Mouse (Mus musculus) MEL (cell line): ENCODE data around the gene Tango6.

Experiments used
- CHD1 ChIP-seq: IDR thresholded peaks from 2 replicates; pipeline ENCODE4 v1.6.1; 2012; ENCODE audit warnings: low read depth, mild to moderate bottlenecking, inconsistent platforms, low read length, improper control_type of control experiment
- CTCF ChIP-seq, 3 experiments: IDR thresholded peaks in 2 of 3; conservative IDR thresholded peaks in 1 of 3; 2 replicates each; pipeline ENCODE4 v1.5.1; 2011 to 2012; ENCODE audit warnings: low read length in 3 of 3, low read depth in 2 of 3, mild to moderate bottlenecking in 2 of 3, improper control_type of control experiment in 1 of 3, inconsistent platforms in 1 of 3, mixed read lengths in 1 of 3, moderate library complexity in 1 of 3; ENCODE audit not compliant: control insufficient read depth in 1 of 3, insufficient read depth in 1 of 3, poor library complexity in 1 of 3, severe bottlenecking in 1 of 3
- JUND ChIP-seq: IDR thresholded peaks from 2 replicates; pipeline ENCODE4 v1.6.1; 2011; ENCODE audit warnings: low read depth, mild to moderate bottlenecking, improper control_type of control experiment, low read length
- MAFK ChIP-seq: IDR thresholded peaks from 2 replicates; pipeline ENCODE4 v1.6.1; 2011; ENCODE audit warnings: low read depth, mild to moderate bottlenecking, low read length, improper control_type of control experiment, borderline replicate concordance
- MEF2A ChIP-seq: IDR thresholded peaks from 2 replicates; pipeline ENCODE4 v1.6.1; 2014; ENCODE audit warnings: low read depth, mild to moderate bottlenecking, inconsistent platforms, low read length, improper control_type of control experiment; ENCODE audit not compliant: poor library complexity, insufficient replicate concordance, severe bottlenecking; ENCODE audit errors: extremely low read depth
- POLR2A ChIP-seq, 2 experiments: IDR thresholded peaks; 2 replicates each; pipeline ENCODE4 v1.6.1; 2011 to 2012; ENCODE audit warnings: low read length in 2 of 2, mild to moderate bottlenecking in 2 of 2, control low read depth in 1 of 2, improper control_type of control experiment in 1 of 2, low read depth in 1 of 2, moderate library complexity in 1 of 2; ENCODE audit not compliant: control insufficient read depth in 1 of 2, insufficient read depth in 1 of 2, poor library complexity in 1 of 2
- POLR2AphosphoS2 ChIP-seq: IDR thresholded peaks from 2 replicates; pipeline ENCODE4 v1.6.1; 2011; ENCODE audit warnings: low read length, improper control_type of control experiment
- ZKSCAN1 ChIP-seq: IDR thresholded peaks from 2 replicates; pipeline ENCODE4 v1.6.1; 2012; ENCODE audit warnings: low read depth, mild to moderate bottlenecking, inconsistent platforms, low read length, improper control_type of control experiment, moderate library complexity

DNA sequence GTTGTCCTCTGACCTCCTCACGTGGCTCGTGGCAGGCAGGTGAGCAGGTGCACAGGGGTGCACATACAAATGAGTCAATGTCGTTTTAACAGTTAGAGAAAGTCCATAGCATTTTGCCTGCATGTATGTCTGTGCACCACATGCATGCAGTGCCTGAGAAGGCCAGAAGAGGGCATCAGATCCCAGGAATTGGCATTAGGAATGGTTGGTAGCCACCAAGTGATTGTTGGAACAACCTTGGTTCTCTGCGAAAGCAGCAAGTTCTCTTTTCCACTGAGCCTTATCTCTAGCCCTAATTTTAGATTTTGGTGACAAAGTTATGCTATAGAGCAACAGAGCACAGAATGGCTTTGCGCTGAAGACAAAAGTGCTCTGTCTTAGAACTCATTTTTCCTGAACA, 16.7 kb downstream of the Tango6 start:
- TF ChIP-seq MEF2A (no peak), MAFK (no peak), CTCF (IDR thresholded peaks at IDR 0.05 in 2 of 3, conservative IDR thresholded peaks at IDR 0.05 in 1 of 3; ENCODE audit: control insufficient read depth in 1 of 3, insufficient read depth in 1 of 3, low read depth in 2 of 3, low read length in 3 of 3, poor library complexity in 1 of 3, severe bottlenecking in 1 of 3) (peak; percentile 72 to 94 (median 79)), POLR2A (IDR thresholded peaks at IDR 0.05; ENCODE audit: control insufficient read depth in 1 of 2, insufficient read depth in 1 of 2, low read depth in 1 of 2, low read length in 2 of 2, poor library complexity in 1 of 2) (no peak), ZKSCAN1 (no peak), POLR2AphosphoS2 (no peak), JUND (no peak), CHD1 (no peak)
